Mouse (Mus musculus): ENCODE measurements at regions not wholly inside any gene's neighbourhood (a gene's known extent, or its start where the extent isn't known, plus 50 kb on each side); places are given as distances from the start of the nearest gene placed in this dataset.

DNA sequence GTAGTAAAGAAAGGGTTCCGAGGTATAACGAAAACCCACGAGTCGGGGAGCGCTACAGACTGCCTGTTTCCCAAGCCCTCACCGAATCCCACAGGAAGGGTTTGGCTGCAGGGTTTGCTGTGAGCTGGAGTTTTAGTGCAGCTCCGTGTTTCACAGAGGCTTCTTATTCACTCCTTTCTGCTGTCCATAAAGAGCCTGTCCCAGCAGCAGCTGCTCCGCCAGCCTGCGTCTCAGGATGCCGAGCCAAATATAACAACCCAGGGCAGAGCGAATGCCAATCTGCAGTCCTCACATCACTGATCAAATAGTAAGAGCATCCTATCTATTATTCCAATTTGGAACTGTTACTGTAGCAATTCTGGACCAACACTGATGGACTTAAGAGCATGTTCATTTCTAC is 110.7 kb upstream of the Mpp6 start:
- DNase-seq (ENCODE audit: low spot score), result no peak

DNA sequence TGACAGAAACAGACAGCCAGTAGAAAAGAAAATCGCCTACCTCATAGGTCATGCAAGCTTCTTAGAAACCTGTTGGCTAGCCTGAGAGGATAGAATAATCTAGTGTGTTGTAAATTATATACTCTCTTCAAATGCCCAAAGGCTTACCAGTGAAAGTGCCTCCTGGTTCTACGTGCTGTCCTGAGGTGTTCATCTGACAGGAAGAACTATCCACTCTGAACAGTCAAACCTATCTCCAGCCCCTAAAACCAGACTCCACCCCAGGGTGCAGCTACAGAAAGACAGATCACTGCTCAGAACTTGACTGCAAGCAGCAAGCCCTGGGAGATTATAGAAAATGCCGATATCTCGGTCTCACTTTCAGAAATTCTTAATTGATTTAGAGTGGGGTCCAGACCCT is 102.0 kb upstream of the Mpp6 start:
- no peak for DNase-seq (ENCODE audit: low spot score)

- no peak for DNase-seq (ENCODE audit: low spot score)
Measured at GRCm38 (mm10) chr6:50008869-50009268, 101.2 kb upstream of the Mpp6 start.

DNA sequence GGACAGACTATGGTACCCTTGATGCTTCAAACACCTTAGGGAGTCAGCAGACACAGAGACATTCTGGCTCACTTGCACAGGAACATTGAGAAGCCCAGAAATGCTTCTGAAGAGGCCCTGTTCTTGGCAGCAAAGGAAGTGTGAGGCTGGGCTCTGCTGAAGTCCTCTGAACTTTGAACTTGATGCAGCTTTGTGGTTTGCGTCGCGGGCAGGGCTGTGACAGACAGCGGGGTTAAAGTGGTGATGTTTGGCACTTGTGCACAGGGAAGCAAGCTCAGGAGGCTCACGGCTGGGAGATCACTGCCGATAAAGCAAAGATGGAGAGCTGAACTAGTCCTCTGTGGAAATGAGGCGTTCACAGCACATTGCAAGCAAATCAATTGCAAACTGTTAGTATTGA is 100.7 kb upstream of the Mpp6 start:
- DNase-seq (ENCODE audit: low spot score), result no peak

GRCm38 (mm10) chr6:50009856-50010255 is 100.2 kb upstream of the Mpp6 start:
- DNase-seq (ENCODE audit: low spot score), result no peak

- no peak for DNase-seq (ENCODE audit: low spot score)
Measured at GRCm38 (mm10) chr6:50011071-50011470, 99.0 kb upstream of the Mpp6 start.

GRCm38 (mm10) chr6:50011746-50012453 is 98.1 kb upstream of the Mpp6 start:
- no peak for DNase-seq (ENCODE audit: low spot score)

GRCm38 (mm10) chr6:50013067-50013466 is 97.0 kb upstream of the Mpp6 start:
- DNase-seq (ENCODE audit: low spot score), result no peak

- no peak for DNase-seq (ENCODE audit: low spot score)
Measured at GRCm38 (mm10) chr6:50013842-50014241, 96.2 kb upstream of the Mpp6 start.

- DNase-seq (ENCODE audit: low spot score), result no peak
Measured at GRCm38 (mm10) chr6:50027981-50028380, 82.1 kb upstream of the Mpp6 start.

- DNase-seq (ENCODE audit: low spot score), result peak; percentile 2
Measured at GRCm38 (mm10) chr6:50029895-50030515, 80.0 kb upstream of the Mpp6 start.

DNA sequence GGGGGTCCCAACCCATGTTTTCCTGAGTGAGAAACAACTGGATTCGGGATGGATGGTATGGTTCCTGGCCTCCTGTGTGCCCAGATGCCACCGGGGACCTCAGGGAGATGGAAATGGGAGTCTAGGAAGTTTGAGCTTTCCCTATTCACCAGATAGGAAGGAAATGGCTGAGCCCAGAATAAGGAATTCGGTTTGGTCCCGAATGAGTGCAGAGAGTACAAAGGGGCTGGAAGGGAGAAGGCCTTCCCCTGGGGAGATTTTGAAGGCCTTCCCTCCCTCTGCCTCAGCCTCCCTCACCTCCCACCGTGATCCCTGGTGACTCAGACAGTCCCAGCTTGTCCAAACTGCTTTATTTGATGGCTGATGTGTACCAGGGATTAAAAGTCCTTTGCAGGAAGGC is 78.7 kb upstream of the Mpp6 start:
- no peak for DNase-seq (ENCODE audit: low spot score)

DNA sequence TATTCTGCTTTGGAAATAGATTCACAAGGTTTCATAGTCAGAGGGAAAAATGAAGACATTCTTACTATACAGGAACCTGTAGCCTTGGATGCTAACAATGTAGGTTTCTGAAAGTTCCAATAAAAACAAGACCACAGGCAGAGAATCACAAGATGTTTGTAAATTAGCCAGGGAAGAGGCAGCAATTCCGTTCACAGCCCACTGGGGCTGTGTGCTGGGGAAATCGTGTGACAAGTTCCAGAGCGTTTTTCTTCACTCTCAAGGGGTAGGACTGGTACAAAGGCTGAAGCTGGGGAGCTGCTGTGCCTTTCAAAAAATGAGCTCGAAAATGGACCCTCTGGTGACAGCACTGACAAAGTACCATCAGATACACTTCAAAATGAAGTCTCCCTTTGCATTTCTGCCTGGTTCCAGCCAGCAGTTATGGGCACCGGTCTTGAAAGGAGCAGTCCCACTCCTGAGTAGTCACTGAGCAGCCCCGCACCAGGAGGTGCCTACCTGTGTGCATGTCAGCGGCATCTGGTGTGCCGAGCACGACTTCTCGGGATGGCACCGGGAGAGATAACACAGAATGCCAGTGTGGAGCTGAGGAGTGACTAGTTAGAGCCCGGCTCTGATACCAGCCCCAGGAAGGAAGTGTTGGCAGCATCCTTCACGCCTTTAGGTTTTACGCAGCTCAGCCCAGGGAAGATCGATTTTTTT is 77.0 kb upstream of the Mpp6 start:
- DNase-seq (ENCODE audit: low spot score), result no peak

GRCm38 (mm10) chr6:50037614-50038013 is 72.4 kb upstream of the Mpp6 start:
- DNase-seq (ENCODE audit: low spot score), result no peak

DNA sequence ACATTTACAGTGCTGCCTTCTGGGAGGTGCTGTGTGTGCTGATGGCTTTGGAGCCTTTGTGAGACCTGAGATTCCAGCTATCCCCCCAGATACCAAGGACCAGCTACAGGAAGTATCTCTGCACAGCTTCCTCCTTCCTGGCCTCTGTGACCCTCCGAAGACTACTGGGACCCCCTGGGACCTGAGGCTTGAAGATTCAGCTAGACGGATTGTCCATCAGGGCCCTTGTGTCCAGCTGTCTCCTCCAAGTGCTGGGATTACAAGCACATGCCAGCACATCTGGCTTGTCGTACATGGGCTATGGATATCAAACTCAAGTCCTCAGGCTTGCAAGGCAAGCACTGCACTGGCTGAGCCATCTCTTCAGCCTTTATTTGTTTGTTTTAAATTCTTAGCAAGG is 71.7 kb upstream of the Mpp6 start:
- DNase-seq (ENCODE audit: low spot score), result no peak

DNA sequence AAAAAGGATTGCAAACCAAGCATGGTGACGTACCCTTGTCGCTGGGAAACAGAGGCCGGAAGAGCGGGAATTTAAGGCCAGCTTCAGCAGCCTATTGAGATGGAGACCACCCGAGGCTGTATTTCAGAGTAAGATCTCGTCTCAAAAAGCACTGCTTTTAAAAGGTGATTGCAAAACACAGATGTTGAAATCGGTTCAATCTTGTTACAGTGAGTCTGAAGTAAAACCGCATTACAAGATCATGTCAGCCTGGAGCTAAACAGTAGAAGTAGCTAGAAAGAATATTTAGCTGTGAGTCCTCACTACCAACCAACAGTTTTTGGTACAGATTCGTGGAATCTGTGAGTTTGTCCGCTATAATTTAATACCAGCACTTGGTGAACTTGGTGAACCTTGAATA is 69.0 kb upstream of the Mpp6 start:
- DNase-seq (ENCODE audit: low spot score), result no peak

- no peak for DNase-seq (ENCODE audit: low spot score)
Measured at GRCm38 (mm10) chr6:50042127-50042526, 67.9 kb upstream of the Mpp6 start.

GRCm38 (mm10) chr6:50044165-50044564 is 65.9 kb upstream of the Mpp6 start:
- no peak for DNase-seq (ENCODE audit: low spot score)

DNA sequence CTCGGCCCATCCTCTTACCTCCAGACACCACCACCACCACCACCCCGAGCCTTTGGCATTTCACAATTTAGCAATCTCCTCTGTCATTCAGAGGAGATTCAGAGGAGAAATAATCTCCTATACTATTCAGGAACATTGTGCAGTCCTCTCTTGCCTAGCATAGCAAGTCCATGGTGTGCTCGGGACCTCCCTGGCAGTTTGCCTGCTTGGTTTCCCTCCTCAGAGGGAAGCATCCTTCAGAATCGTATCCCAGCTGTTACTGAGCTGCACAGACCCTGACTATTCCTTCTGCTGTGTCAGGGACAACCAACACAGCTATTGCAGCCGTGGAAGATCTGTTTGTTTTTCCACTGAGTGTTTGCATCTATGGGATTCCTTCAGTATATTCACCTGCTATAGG is 63.3 kb upstream of the Mpp6 start:
- DNase-seq (ENCODE audit: low spot score), result no peak

DNA sequence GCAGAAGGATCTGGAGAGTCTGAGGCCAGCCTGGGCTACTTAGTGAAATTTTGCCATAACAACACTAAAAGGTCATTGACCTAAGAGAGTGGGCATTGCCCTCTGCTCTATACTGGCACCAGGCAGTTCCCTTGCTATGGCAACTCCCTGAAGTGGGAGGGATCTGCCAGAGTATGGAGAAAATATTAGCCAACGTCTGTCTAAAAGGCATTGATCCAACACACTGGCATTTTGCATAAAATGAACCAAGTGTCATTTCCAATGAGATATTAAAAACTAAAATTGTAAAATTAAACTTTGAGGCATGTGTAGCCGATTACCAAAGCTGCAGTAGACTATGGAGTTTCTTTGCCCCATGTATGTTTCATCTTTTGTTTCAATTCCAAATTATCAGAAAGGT is 57.6 kb upstream of the Mpp6 start:
- no peak for DNase-seq (ENCODE audit: low spot score)

DNA sequence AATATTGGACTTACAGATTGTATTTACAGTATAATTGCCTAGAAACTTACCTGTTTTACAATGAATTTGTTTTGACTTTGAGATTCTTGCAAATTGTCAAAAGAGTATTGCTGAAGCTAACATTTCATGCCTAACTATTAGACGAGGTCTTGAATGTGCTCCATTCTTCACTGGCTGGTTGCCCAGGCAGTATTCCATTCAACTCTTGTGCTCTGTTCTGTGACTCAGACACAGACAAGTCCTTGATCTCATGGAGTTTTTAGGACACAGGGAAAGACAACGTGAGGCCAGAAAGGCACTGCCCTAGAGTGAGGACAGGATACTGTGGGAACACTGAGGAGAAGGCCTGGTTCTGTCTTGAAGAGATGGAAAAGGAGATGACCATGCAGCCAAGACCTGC is 57.0 kb upstream of the Mpp6 start:
- no peak for DNase-seq (ENCODE audit: low spot score)

DNA sequence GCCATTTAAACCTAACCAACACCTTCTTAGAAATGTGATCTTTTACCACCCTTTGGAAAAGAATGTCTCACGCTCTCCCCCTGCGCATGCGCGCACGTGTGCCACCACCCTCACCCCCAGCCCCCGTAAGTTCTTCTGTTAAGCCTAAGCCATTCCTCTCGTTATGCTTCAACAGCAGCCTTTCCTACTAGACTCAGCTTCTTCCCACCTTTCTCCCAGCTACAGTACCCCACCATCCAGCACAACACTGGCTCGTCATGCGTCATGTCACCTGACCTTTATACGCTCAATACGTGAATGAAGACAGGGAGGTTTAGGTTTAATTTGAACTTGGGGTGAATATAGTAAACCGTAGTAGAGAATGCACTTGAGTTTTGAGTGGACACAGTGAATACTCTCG is 55.8 kb upstream of the Mpp6 start:
- DNase-seq (ENCODE audit: low spot score), result no peak

- DNase-seq (ENCODE audit: low spot score), result no peak
Measured at GRCm38 (mm10) chr6:50058596-50058995, 51.4 kb upstream of the Mpp6 start.

DNA sequence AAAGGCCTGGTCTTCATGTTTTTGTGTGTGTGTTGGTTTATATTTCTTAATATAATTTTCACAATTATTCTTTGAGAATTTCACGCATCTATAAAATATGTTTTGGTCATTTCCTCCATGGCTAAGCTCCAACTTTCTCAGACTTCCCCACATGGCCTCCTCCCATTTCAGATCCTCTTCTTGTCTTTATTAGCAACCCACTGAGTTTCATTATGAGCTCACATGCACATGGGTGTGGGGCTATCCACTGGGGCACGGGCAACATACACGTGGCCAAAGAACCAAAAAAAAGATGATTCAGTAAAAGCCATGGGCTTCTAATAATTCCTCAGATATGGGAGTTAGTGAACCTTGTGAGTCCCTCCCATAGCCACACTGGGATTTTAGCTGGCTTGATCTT is 50.1 kb upstream of the Mpp6 start:
- no peak for DNase-seq (ENCODE audit: low spot score)
